Mouse (Mus musculus) lung, postnatal 14 days (tissue): Measurements from ENCODE around the gene Slc38a2.

Source experiments
- DNase-seq: peaks from one replicate; pipeline ENCODE4 v3.0.0; 2021

Gene Slc38a2

GRCm38 (mm10) chr15:96717181-96717580, 17.7 kb upstream of the Slc38a2 start:
- no peak for DNase-seq

- no peak for DNase-seq
Measured at GRCm38 (mm10) chr15:96716371-96716770, 16.8 kb upstream of the Slc38a2 start.

GRCm38 (mm10) chr15:96715692-96716080, 16.2 kb upstream of the Slc38a2 start:
- no peak for DNase-seq

- DNase-seq = no peak
Measured at GRCm38 (mm10) chr15:96715079-96715691, 15.7 kb upstream of the Slc38a2 start.

GRCm38 (mm10) chr15:96714676-96715016, 15.1 kb upstream of the Slc38a2 start:
- DNase-seq = no peak

GRCm38 (mm10) chr15:96713758-96714675, 14.5 kb upstream of the Slc38a2 start:
- no peak for DNase-seq

GRCm38 (mm10) chr15:96712338-96712737, 12.8 kb upstream of the Slc38a2 start:
- DNase-seq = no peak

- DNase-seq = no peak
Measured at GRCm38 (mm10) chr15:96711664-96712063, 12.1 kb upstream of the Slc38a2 start.

- peak; percentile 27 for DNase-seq
Measured at GRCm38 (mm10) chr15:96710352-96711114, 11.0 kb upstream of the Slc38a2 start.

GRCm38 (mm10) chr15:96709491-96710351, 10.2 kb upstream of the Slc38a2 start:
- DNase-seq = peak; percentile 99

- no peak for DNase-seq
Measured at GRCm38 (mm10) chr15:96708976-96709490, 9.5 kb upstream of the Slc38a2 start.

GRCm38 (mm10) chr15:96708428-96708827, 8.9 kb upstream of the Slc38a2 start:
- no peak for DNase-seq

GRCm38 (mm10) chr15:96707936-96708335, 8.4 kb upstream of the Slc38a2 start:
- no peak for DNase-seq

GRCm38 (mm10) chr15:96702466-96703031, 3.0 kb upstream of the Slc38a2 start:
- no peak for DNase-seq

- DNase-seq = no peak
Measured at GRCm38 (mm10) chr15:96700766-96701165, 1.2 kb upstream of the Slc38a2 start.

GRCm38 (mm10) chr15:96698658-96699448, 677 bp downstream of the Slc38a2 start:
- peak; percentile 86 for DNase-seq

GRCm38 (mm10) chr15:96697901-96698657, 1.5 kb downstream of the Slc38a2 start:
- DNase-seq = peak; percentile 28

- no peak for DNase-seq
Measured at GRCm38 (mm10) chr15:96696486-96697284, 2.8 kb downstream of the Slc38a2 start.
